Mouse (Mus musculus) spleen, adult 2 months (tissue): ENCODE results near the gene Syncrip. TPM values are rescaled to one million over a fixed set of nuclear protein-coding genes. Genes with fewer than 3 reads are reported as not detected.
"Not testable (repeated sequence)": the region's sequence is repeated elsewhere in the genome, so short reads cannot be mapped to it uniquely, and the experiment has no call there.

Experiments
- DNase-seq, 2 experiments: peaks; one replicate each; pipeline versions ENCODE4 v3.0.0 to v3.0.0-alpha.2; 2012 to 2021; ENCODE audit warnings: low spot score in 2 of 2, low read depth in 1 of 2
- H3K27ac ChIP-seq: fragments of 200-500 bp; 2 replicates; pipeline ENCODE4 v1.5.1; 2012; ENCODE audit warnings: low read length, inconsistent platforms; ENCODE audit not compliant: insufficient read depth
- H3K27me3 ChIP-seq: fragments of 200-500 bp; 2 replicates; pipeline ENCODE4 v1.6.1; 2012; ENCODE audit warnings: mild to moderate bottlenecking, moderate library complexity, low read length, inconsistent platforms; ENCODE audit not compliant: control insufficient read depth, insufficient read depth
- H3K36me3 ChIP-seq: fragments of 200-500 bp; 2 replicates; pipeline ENCODE4 v1.6.1; 2012; ENCODE audit warnings: mild to moderate bottlenecking, low read length, inconsistent platforms; ENCODE audit not compliant: control insufficient read depth, insufficient read depth
- H3K4me1 ChIP-seq: fragments of 200-500 bp; 2 replicates; pipeline ENCODE4 v1.6.1; 2011; ENCODE audit warnings: inconsistent platforms; ENCODE audit not compliant: control insufficient read depth, insufficient read depth, insufficient read length
- H3K4me3 ChIP-seq: fragments of 200-500 bp; 2 replicates; pipeline ENCODE4 v1.5.1; 2011; ENCODE audit warnings: mild to moderate bottlenecking, inconsistent platforms; ENCODE audit not compliant: insufficient read depth, insufficient read length; ENCODE audit errors: extremely low read depth
- CTCF ChIP-seq: fragments of 200-500 bp; IDR thresholded peaks from 2 replicates; pipeline ENCODE4 v1.5.1; 2011; ENCODE audit warnings: mild to moderate bottlenecking, inconsistent platforms; ENCODE audit not compliant: insufficient read depth, insufficient read length, insufficient replicate concordance; ENCODE audit errors: extremely low read depth
- POLR2A ChIP-seq: fragments of 200-500 bp; IDR thresholded peaks from 2 replicates; pipeline ENCODE4 v1.6.1; 2011; ENCODE audit warnings: low read depth, low read length, inconsistent platforms
- WGBS: fragments of 180-500 bp; shearing (Covaris S2); methylation state at CpG from one replicate; pipeline ENCODE4 v1.1.7; 2018; 5-methylcytosine and 5-hydroxymethylcytosine counted together
- polyA plus RNA-seq: library from polyadenylated mRNA; depleted of rRNA; stranded (reverse); fragments of >200 nt; gene quantifications from 2 replicates; pipeline ENCODE4 v1.2.3, GENCODE M21; 2012; rRNA removed

The Syncrip gene
- 4.0 and 5.3 TPM in 2 replicates for polyA plus RNA-seq

- TF ChIP-seq POLR2A = peak; percentile 29
- under 1% methylated on average over 50 of the region's 68 CpGs for WGBS
- not testable (repeated sequence) for H3K4me1 ChIP-seq, H3K27me3 ChIP-seq, H3K36me3 ChIP-seq
- Histone ChIP-seq H3K4me3 (peak within 1 kb of the TSS; percentile 86), H3K27ac (peak within 1 kb of the TSS; percentile 100)
- DNase-seq = peak; percentile 85 to 87
Measured at GRCm38 (mm10) chr9:88482230-88482828, at the start of gene Syncrip. Gene Syncrip (minus strand): TSS chr9:88482574.

- DNase-seq = no peak
- no peaks in the 10 kb centered on the region for H3K27me3 ChIP-seq
- 72% methylated on average over 5 of the region's 5 CpGs for WGBS
- no peak overlapping the region for H3K4me3 ChIP-seq
- H3K27ac ChIP-seq = no peak overlapping the region
- TF ChIP-seq POLR2A (no peak), CTCF (no peak)
- H3K4me1 ChIP-seq = no peaks in the 10 kb centered on the region
- H3K36me3 ChIP-seq = no peaks in the 10 kb centered on the region
Measured at GRCm38 (mm10) chr9:88529979-88530580, 47.7 kb upstream of the Syncrip start.

GRCm38 (mm10) chr9:88529571-88529970, 47.2 kb upstream of the Syncrip start:
- no peak for DNase-seq
- H3K36me3 ChIP-seq = no peaks in the 10 kb centered on the region
- no peak for TF ChIP-seq CTCF
- no peak for TF ChIP-seq POLR2A
- no peak overlapping the region for H3K27ac ChIP-seq
- WGBS = 88% methylated on average over 3 of the region's 3 CpGs
- H3K4me1 ChIP-seq = no peaks in the 10 kb centered on the region
- no peak overlapping the region for H3K4me3 ChIP-seq
- H3K27me3 ChIP-seq = no peaks in the 10 kb centered on the region

GRCm38 (mm10) chr9:88528736-88529135, 46.4 kb upstream of the Syncrip start:
- H3K27me3 ChIP-seq = no peaks in the 10 kb centered on the region
- 85% methylated on average over 5 of the region's 5 CpGs for WGBS
- no peaks in the 10 kb centered on the region for H3K4me1 ChIP-seq
- TF ChIP-seq POLR2A (no peak), CTCF (no peak)
- H3K36me3 ChIP-seq = no peaks in the 10 kb centered on the region
- no peak for DNase-seq
- H3K4me3 ChIP-seq = no peak overlapping the region
- H3K27ac ChIP-seq = no peak overlapping the region

- Histone ChIP-seq H3K36me3 (no peaks in the 10 kb centered on the region), H3K27ac (no peak overlapping the region), H3K4me3 (no peak overlapping the region), H3K27me3 (no peaks in the 10 kb centered on the region), H3K4me1 (peaks cover 3% of the 10 kb centered on the region; the same call in 1 of the 2 replicates)
- TF ChIP-seq POLR2A (no peak), CTCF (no peak)
- 94% methylated on average over 4 of the region's 4 CpGs for WGBS
- no peak for DNase-seq
Measured at GRCm38 (mm10) chr9:88527956-88528355, 45.6 kb upstream of the Syncrip start.

GRCm38 (mm10) chr9:88525341-88525740, 43.0 kb upstream of the Syncrip start:
- Histone ChIP-seq H3K36me3 (peaks cover 2% of the 10 kb centered on the region; the same call in 1 of the 2 replicates), H3K4me3 (no peak overlapping the region), H3K4me1 (peaks cover 3% of the 10 kb centered on the region; the same call in 1 of the 2 replicates), H3K27ac (no peak overlapping the region), H3K27me3 (no peaks in the 10 kb centered on the region)
- WGBS = 96% methylated on average over 6 of the region's 6 CpGs
- no peak for DNase-seq
- TF ChIP-seq CTCF = no peak
- no peak for TF ChIP-seq POLR2A

GRCm38 (mm10) chr9:88524796-88525195, 42.4 kb upstream of the Syncrip start:
- Histone ChIP-seq H3K4me1 (peaks cover 3% of the 10 kb centered on the region; the same call in 1 of the 2 replicates), H3K27ac (no peak overlapping the region), H3K36me3 (peaks cover 2% of the 10 kb centered on the region; the same call in 1 of the 2 replicates), H3K4me3 (no peak overlapping the region), H3K27me3 (no peaks in the 10 kb centered on the region)
- 86% methylated on average over 3 of the region's 3 CpGs for WGBS
- no peak for TF ChIP-seq POLR2A
- no peak for TF ChIP-seq CTCF
- DNase-seq = no peak
